Mouse (Mus musculus) erythroblast, embryonic 14.5 days (primary cell): Measurements from ENCODE around the gene Spam1.

Experiments used
- GATA1 ChIP-seq: IDR thresholded peaks from 2 replicates; pipeline ENCODE4 v1.6.1; 2012; ENCODE audit warnings: low read length, inconsistent platforms, mixed read lengths
- TAL1 ChIP-seq: IDR thresholded peaks from 3 replicates; pipeline ENCODE4 v1.6.1; 2012; ENCODE audit warnings: low read length, inconsistent platforms, mixed read lengths

DNA sequence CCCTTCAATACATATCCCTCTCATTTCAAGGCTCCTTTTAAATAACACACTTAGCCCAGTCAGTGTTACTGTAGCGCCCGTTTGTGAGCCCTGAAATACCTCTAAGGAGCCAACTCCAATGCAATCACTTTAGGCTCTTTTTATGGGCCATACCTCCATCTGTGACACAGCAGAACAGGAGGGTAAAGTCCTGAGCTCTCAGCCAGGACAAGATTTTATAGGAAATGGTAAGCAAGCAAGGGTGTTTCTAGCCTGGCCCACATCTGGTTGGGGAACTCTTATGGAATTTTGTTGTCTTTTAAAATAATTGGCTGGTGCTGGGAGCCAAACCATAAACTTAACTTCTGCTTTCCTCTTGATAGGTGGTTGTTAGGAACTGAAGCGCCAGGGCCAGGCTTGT is 31.7 kb upstream of the Spam1 start:
- TF ChIP-seq GATA1 (no peak), TAL1 (no peak)
